Mouse (Mus musculus): Measurements from ENCODE around the gene Col25a1. TPM values are rescaled to one million over a fixed set of nuclear protein-coding genes. Genes with fewer than 3 reads are reported as not detected.

Gene Col25a1
- polyA plus RNA-seq, 1 experiment, result 0.05 TPM

- Histone ChIP-seq H3K79me3 (ENCODE audit: low read depth) (no peaks in the 10 kb centered on the region), H3ac (ENCODE audit: control insufficient read depth, insufficient read length, low read depth) (no peak overlapping the region), H3K36me3 (ENCODE audit: control insufficient read depth, insufficient read depth) (no peaks in the 10 kb centered on the region), H3K79me2 (ENCODE audit: control insufficient read depth, insufficient read depth) (no peaks in the 10 kb centered on the region), H3K4me3 (ENCODE audit: insufficient read depth, poor library complexity, severe bottlenecking) (no peak overlapping the region), H3K27me3 (ENCODE audit: control insufficient read depth, insufficient read depth, insufficient read length) (no peaks in the 10 kb centered on the region)
- TF ChIP-seq CEBPB (IDR thresholded peaks at IDR 0.05; ENCODE audit: low read depth), result no peak
- no peak for TF ChIP-seq MYOD1 (IDR thresholded peaks at IDR 0.05; ENCODE audit: control insufficient read depth, insufficient read length, low read depth)
- no peak for TF ChIP-seq CTCF (IDR thresholded peaks at IDR 0.05; ENCODE audit: control insufficient read depth, insufficient read depth, insufficient read length)
- TF ChIP-seq USF1 (IDR thresholded peaks at IDR 0.05; ENCODE audit: low read depth), result no peak
- no peak for TF ChIP-seq FOSL1 (IDR thresholded peaks at IDR 0.05; ENCODE audit: insufficient read depth, low read length, poor library complexity, severe bottlenecking)
- no peak for TF ChIP-seq MAX (IDR thresholded peaks at IDR 0.05)
- TF ChIP-seq MYOG (IDR thresholded peaks at IDR 0.05; ENCODE audit: control insufficient read depth, extremely low read depth, insufficient read length), result no peak
Measured at GRCm38 (mm10) chr3:130430052-130430451, 298.8 kb downstream of the Col25a1 start.

- Histone ChIP-seq H3K27me3 (ENCODE audit: control insufficient read depth, insufficient read depth, insufficient read length) (no peaks in the 10 kb centered on the region), H3K4me3 (ENCODE audit: insufficient read depth, poor library complexity, severe bottlenecking) (no peak overlapping the region), H3K36me3 (ENCODE audit: control insufficient read depth, insufficient read depth) (no peaks in the 10 kb centered on the region), H3K79me2 (ENCODE audit: control insufficient read depth, insufficient read depth) (no peaks in the 10 kb centered on the region), H3ac (ENCODE audit: control insufficient read depth, insufficient read length, low read depth) (no peak overlapping the region), H3K79me3 (ENCODE audit: low read depth) (no peaks in the 10 kb centered on the region)
- TF ChIP-seq MYOD1 (IDR thresholded peaks at IDR 0.05; ENCODE audit: control insufficient read depth, insufficient read length, low read depth) (no peak), CTCF (IDR thresholded peaks at IDR 0.05; ENCODE audit: control insufficient read depth, insufficient read depth, insufficient read length) (no peak), CEBPB (IDR thresholded peaks at IDR 0.05; ENCODE audit: low read depth) (no peak), MYOG (IDR thresholded peaks at IDR 0.05; ENCODE audit: control insufficient read depth, extremely low read depth, insufficient read length) (no peak), FOSL1 (IDR thresholded peaks at IDR 0.05; ENCODE audit: insufficient read depth, low read length, poor library complexity, severe bottlenecking) (no peak), USF1 (IDR thresholded peaks at IDR 0.05; ENCODE audit: low read depth) (no peak), MAX (IDR thresholded peaks at IDR 0.05) (no peak)
Measured at GRCm38 (mm10) chr3:130432818-130433217, 301.5 kb downstream of the Col25a1 start.

GRCm38 (mm10) chr3:130436956-130437355 is 305.7 kb downstream of the Col25a1 start:
- Histone ChIP-seq H3K79me2 (ENCODE audit: control insufficient read depth, insufficient read depth) (no peaks in the 10 kb centered on the region), H3K36me3 (ENCODE audit: control insufficient read depth, insufficient read depth) (no peaks in the 10 kb centered on the region), H3K4me3 (ENCODE audit: insufficient read depth, poor library complexity, severe bottlenecking) (no peak overlapping the region), H3K27me3 (ENCODE audit: control insufficient read depth, insufficient read depth, insufficient read length) (no peaks in the 10 kb centered on the region), H3K79me3 (ENCODE audit: low read depth) (no peaks in the 10 kb centered on the region), H3ac (ENCODE audit: control insufficient read depth, insufficient read length, low read depth) (no peak overlapping the region)
- TF ChIP-seq CTCF (IDR thresholded peaks at IDR 0.05; ENCODE audit: control insufficient read depth, insufficient read depth, insufficient read length) (no peak), FOSL1 (IDR thresholded peaks at IDR 0.05; ENCODE audit: insufficient read depth, low read length, poor library complexity, severe bottlenecking) (no peak), USF1 (IDR thresholded peaks at IDR 0.05; ENCODE audit: low read depth) (no peak), MAX (IDR thresholded peaks at IDR 0.05) (no peak), MYOD1 (IDR thresholded peaks at IDR 0.05; ENCODE audit: control insufficient read depth, insufficient read length, low read depth) (no peak), CEBPB (IDR thresholded peaks at IDR 0.05; ENCODE audit: low read depth) (no peak), MYOG (IDR thresholded peaks at IDR 0.05; ENCODE audit: control insufficient read depth, extremely low read depth, insufficient read length) (no peak)

GRCm38 (mm10) chr3:130439767-130440166 is 308.5 kb downstream of the Col25a1 start:
- Histone ChIP-seq H3K79me3 (ENCODE audit: low read depth) (no peaks in the 10 kb centered on the region), H3ac (ENCODE audit: control insufficient read depth, insufficient read length, low read depth) (no peak overlapping the region), H3K36me3 (ENCODE audit: control insufficient read depth, insufficient read depth) (no peaks in the 10 kb centered on the region), H3K79me2 (ENCODE audit: control insufficient read depth, insufficient read depth) (no peaks in the 10 kb centered on the region), H3K27me3 (ENCODE audit: control insufficient read depth, insufficient read depth, insufficient read length) (no peaks in the 10 kb centered on the region), H3K4me3 (ENCODE audit: insufficient read depth, poor library complexity, severe bottlenecking) (no peak overlapping the region)
- TF ChIP-seq CEBPB (IDR thresholded peaks at IDR 0.05; ENCODE audit: low read depth), result no peak
- no peak for TF ChIP-seq FOSL1 (IDR thresholded peaks at IDR 0.05; ENCODE audit: insufficient read depth, low read length, poor library complexity, severe bottlenecking)
- TF ChIP-seq MAX (IDR thresholded peaks at IDR 0.05), result no peak
- TF ChIP-seq CTCF (IDR thresholded peaks at IDR 0.05; ENCODE audit: control insufficient read depth, insufficient read depth, insufficient read length), result no peak
- no peak for TF ChIP-seq USF1 (IDR thresholded peaks at IDR 0.05; ENCODE audit: low read depth)
- no peak for TF ChIP-seq MYOD1 (IDR thresholded peaks at IDR 0.05; ENCODE audit: control insufficient read depth, insufficient read length, low read depth)
- no peak for TF ChIP-seq MYOG (IDR thresholded peaks at IDR 0.05; ENCODE audit: control insufficient read depth, extremely low read depth, insufficient read length)

GRCm38 (mm10) chr3:130440689-130441088 is 309.4 kb downstream of the Col25a1 start:
- TF ChIP-seq FOSL1 (IDR thresholded peaks at IDR 0.05; ENCODE audit: insufficient read depth, low read length, poor library complexity, severe bottlenecking) (no peak), MYOD1 (IDR thresholded peaks at IDR 0.05; ENCODE audit: control insufficient read depth, insufficient read length, low read depth) (no peak), CEBPB (IDR thresholded peaks at IDR 0.05; ENCODE audit: low read depth) (no peak), MYOG (IDR thresholded peaks at IDR 0.05; ENCODE audit: control insufficient read depth, extremely low read depth, insufficient read length) (no peak), USF1 (IDR thresholded peaks at IDR 0.05; ENCODE audit: low read depth) (no peak), MAX (IDR thresholded peaks at IDR 0.05) (no peak), CTCF (IDR thresholded peaks at IDR 0.05; ENCODE audit: control insufficient read depth, insufficient read depth, insufficient read length) (no peak)
- Histone ChIP-seq H3K79me3 (ENCODE audit: low read depth) (no peaks in the 10 kb centered on the region), H3K4me3 (ENCODE audit: insufficient read depth, poor library complexity, severe bottlenecking) (no peak overlapping the region), H3K27me3 (ENCODE audit: control insufficient read depth, insufficient read depth, insufficient read length) (no peaks in the 10 kb centered on the region), H3K36me3 (ENCODE audit: control insufficient read depth, insufficient read depth) (no peaks in the 10 kb centered on the region), H3K79me2 (ENCODE audit: control insufficient read depth, insufficient read depth) (no peaks in the 10 kb centered on the region), H3ac (ENCODE audit: control insufficient read depth, insufficient read length, low read depth) (no peak overlapping the region)

Measured in C2C12 (cell line).